Mouse (Mus musculus) heart, adult 11 months (tissue): ENCODE measurements at regions not wholly inside any gene's neighbourhood (a gene's known extent, or its start where the extent isn't known, plus 50 kb on each side); places are given as distances from the start of the nearest gene placed in this dataset.

Source experiments
- DNase-seq: peaks from one replicate; pipeline ENCODE4 v3.0.0; 2022

- peak; percentile 54 for DNase-seq
Measured at GRCm38 (mm10) chr4:106049880-106050279, 260.2 kb downstream of the Gm12728 start.

- DNase-seq: no peak
Measured at GRCm38 (mm10) chr4:106050297-106050696, 260.6 kb downstream of the Gm12728 start.

GRCm38 (mm10) chr4:106053496-106053895 lies 262.5 kb upstream of the Usp24 start:
- DNase-seq: peak; percentile 71

GRCm38 (mm10) chr4:106054324-106054723 lies 261.7 kb upstream of the Usp24 start:
- no peak for DNase-seq

GRCm38 (mm10) chr4:106062651-106063050 lies 253.4 kb upstream of the Usp24 start:
- no peak for DNase-seq

- no peak for DNase-seq
Measured at GRCm38 (mm10) chr4:106063851-106064382, 252.1 kb upstream of the Usp24 start.

GRCm38 (mm10) chr4:106067023-106067422 lies 249.0 kb upstream of the Usp24 start:
- DNase-seq: no peak

- DNase-seq: no peak
Measured at GRCm38 (mm10) chr4:106083546-106083945, 232.5 kb upstream of the Usp24 start.

GRCm38 (mm10) chr4:106091927-106092675 lies 223.9 kb upstream of the Usp24 start:
- no peak for DNase-seq

GRCm38 (mm10) chr4:106092676-106093070 lies 223.3 kb upstream of the Usp24 start:
- no peak for DNase-seq

- DNase-seq: no peak
Measured at GRCm38 (mm10) chr4:106093252-106093651, 222.8 kb upstream of the Usp24 start.

- DNase-seq: peak; percentile 90
Measured at GRCm38 (mm10) chr4:106094882-106095556, 221.0 kb upstream of the Usp24 start.

- DNase-seq: peak; percentile 61
Measured at GRCm38 (mm10) chr4:106096130-106096529, 219.9 kb upstream of the Usp24 start.

GRCm38 (mm10) chr4:106097846-106098245 lies 218.2 kb upstream of the Usp24 start:
- DNase-seq: peak; percentile 74

GRCm38 (mm10) chr4:106100211-106101025 lies 215.6 kb upstream of the Usp24 start:
- peak; percentile 84 for DNase-seq

GRCm38 (mm10) chr4:106101904-106102303 lies 214.1 kb upstream of the Usp24 start:
- peak; percentile 87 for DNase-seq

GRCm38 (mm10) chr4:106102451-106102977 lies 213.5 kb upstream of the Usp24 start:
- peak; percentile 86 for DNase-seq

GRCm38 (mm10) chr4:106103750-106104635 lies 212.0 kb upstream of the Usp24 start:
- peak; percentile 85 for DNase-seq

- peak; percentile 23 for DNase-seq
Measured at GRCm38 (mm10) chr4:106112981-106113380, 203.0 kb upstream of the Usp24 start.

GRCm38 (mm10) chr4:106113747-106114146 lies 202.3 kb upstream of the Usp24 start:
- DNase-seq: peak; percentile 29

- peak; percentile 88 for DNase-seq
Measured at GRCm38 (mm10) chr4:106116611-106117010, 199.4 kb upstream of the Usp24 start.

GRCm38 (mm10) chr4:106121306-106121705 lies 194.7 kb upstream of the Usp24 start:
- DNase-seq: peak; percentile 23
